Mouse (Mus musculus) cerebellum, adult (tissue): Measurements from ENCODE around the gene Telo2.

Source experiments
- ATAC-seq: cut with Nextera tagmentation; 2 replicates; pipeline ENCODE4 v1.9.2; 2017; ENCODE audit warnings: mild to moderate bottlenecking, moderate library complexity, mixed read lengths; ENCODE audit not compliant: insufficient number of reproducible peaks, low FRiP score, low TSS enrichment

Telo2 gene

DNA sequence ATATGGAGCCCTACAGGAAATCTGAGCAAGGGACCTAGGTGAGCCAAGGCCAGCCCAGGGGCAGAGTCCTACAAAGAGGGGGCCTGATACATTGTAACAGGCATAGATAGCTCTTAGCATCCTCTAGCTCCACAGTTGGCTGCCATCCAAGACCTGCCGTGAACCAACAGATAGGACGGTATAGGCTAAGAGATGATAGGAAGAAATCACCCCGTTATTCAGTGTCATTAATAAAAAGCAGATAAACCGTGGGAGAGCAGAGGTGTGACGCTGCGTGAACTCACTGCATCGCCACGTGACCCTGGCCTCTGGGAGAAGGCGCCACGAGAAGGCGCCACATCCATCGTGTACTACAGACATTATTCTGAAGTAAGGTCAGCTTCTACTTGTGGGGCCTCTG is 51.9 kb downstream of the Telo2 start:
- ATAC-seq, result no peak

DNA sequence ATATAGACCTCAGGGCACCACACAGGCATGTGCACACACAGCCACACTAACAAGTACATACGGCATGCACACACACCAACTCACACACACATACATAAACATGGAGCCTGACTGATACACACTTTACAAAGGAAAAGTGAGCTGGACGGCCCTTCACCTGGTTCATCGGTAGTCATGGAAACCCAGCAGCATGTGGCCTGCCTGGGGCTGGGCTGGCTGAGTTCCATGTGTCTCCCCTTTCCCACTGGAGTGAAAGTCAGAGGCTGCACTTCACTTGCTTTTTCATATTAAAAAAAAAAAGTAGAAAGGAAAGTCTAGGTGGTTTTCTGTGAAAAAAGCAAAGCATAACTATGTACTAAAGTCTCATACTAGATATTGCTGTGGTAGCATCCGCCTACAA is 52.5 kb downstream of the Telo2 start:
- no peak for ATAC-seq

DNA sequence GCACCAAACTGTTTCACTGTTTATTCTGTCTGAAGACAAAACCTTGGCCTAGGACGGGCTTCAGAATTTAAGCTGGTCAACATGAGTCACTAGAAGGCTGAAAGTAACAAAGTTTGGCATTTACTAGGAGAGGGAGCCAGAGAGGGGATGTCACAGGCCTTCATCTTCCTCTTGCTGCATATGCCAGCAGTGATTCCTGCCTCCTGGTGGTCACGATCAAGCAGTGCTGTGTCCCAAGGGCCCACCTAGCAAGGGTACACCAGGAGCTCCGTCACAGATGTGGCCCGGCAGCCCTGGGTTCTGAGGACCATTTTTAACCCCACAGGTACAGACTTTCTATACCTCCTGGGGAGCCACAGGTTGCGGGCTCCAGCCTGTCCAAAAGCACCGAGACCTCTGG is 58.7 kb downstream of the Telo2 start:
- no peak for ATAC-seq

DNA sequence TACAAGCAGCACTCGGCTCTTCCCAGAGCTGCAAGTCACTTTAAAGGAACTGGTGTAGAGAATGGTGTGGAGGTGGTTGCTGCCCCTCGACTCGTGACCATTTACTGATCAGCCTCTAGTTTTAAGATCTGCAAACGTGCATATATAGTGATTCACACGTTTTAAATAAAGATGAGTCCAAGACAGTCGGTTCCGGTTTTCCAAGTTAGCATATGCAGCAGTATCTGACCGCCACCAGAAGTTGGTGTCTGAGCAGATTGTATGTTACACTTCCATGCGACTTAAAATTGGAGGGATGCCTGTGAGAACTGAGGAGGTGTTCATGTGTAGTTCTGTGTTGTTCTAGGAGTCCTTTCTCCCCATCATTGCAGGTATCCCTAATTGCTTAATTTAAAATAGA is 62.5 kb downstream of the Telo2 start:
- no peak for ATAC-seq
